Mouse (Mus musculus) embryonic fibroblast, embryonic 13.5 days (primary cell): ENCODE data around the gene Myh7b.
A peak's percentile ranks its signal among the peaks of the same experiment; 100 is the strongest.

ENCODE experiments used
- CTCF ChIP-seq: IDR thresholded peaks from 2 replicates; pipeline ENCODE4 v1.5.1; 2011; ENCODE audit warnings: mild to moderate bottlenecking, control low read depth, low read length, moderate library complexity, borderline replicate concordance; ENCODE audit not compliant: insufficient read depth
- POLR2A ChIP-seq: IDR thresholded peaks from 2 replicates; pipeline ENCODE4 v1.6.1; 2011; ENCODE audit warnings: low read depth, mild to moderate bottlenecking, control low read depth, low read length, moderate library complexity

DNA sequence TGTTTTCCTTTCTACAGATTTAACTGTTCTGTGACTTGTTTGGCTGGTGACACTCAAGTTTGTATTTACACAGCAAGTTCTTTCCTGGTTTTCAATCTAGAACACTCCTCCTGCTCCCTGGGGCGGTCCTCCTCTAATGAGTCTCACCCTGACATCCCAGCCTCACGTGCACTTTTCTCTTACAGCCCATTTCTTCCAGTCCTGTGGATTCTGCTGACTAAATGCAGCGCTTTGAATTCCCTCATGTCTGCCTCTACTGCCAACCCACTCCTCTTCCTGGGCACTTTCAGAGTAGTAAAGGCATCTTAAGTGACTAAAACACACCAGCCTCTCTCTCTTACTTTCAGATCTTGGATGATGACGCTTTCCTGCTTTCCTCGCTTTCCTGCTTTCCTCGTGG lies 19.3 kb upstream of the Myh7b start:
- TF ChIP-seq CTCF (no peak), POLR2A (peak; percentile 22)
